Mouse (Mus musculus) layer of hippocampus, adult 2 months (tissue): ENCODE data around the gene Zfp644. TPM values are rescaled to one million over a fixed set of nuclear protein-coding genes. Genes with fewer than 3 reads are reported as not detected.

ENCODE experiments used
- DNase-seq, 2 experiments: peaks; one replicate each; pipeline ENCODE4 v3.0.0; 2022; ENCODE audit warnings: low spot score in 2 of 2
- H3K27ac ChIP-seq: fragments of 200-600 bp; 2 replicates; pipeline ENCODE4 v1.8.1; 2022
- H3K4me3 ChIP-seq: fragments of 200-600 bp; 2 replicates; pipeline ENCODE4 v1.8.1; 2022; ENCODE audit warnings: mild to moderate bottlenecking
- CTCF ChIP-seq: fragments of 200-600 bp; conservative IDR thresholded peaks from 2 replicates; pipeline ENCODE4 v1.8.1; 2022; ENCODE audit warnings: antibody characterized with exemption, mild to moderate bottlenecking, moderate library complexity
- total RNA-seq, 2 experiments: library from RNA; stranded (reverse); gene quantifications; 2 replicates each; pipeline ENCODE4 v1.2.3; 2021

Gene Zfp644
- total RNA-seq, 2 experiments from 2014 or later, result 104 TPM

GRCm38 (mm10) chr5:106649441-106649840, 47.6 kb downstream of the Zfp644 start:
- no peak for DNase-seq
- peak; percentile 75 for TF ChIP-seq CTCF
- no peak overlapping the region for H3K4me3 ChIP-seq
- no peak overlapping the region for H3K27ac ChIP-seq

- Histone ChIP-seq H3K4me3 (no peak overlapping the region), H3K27ac (no peak overlapping the region)
- no peak for DNase-seq
- TF ChIP-seq CTCF, result no peak
Measured at GRCm38 (mm10) chr5:106643434-106643833, 53.7 kb downstream of the Zfp644 start.

- Histone ChIP-seq H3K4me3 (no peak overlapping the region), H3K27ac (no peak overlapping the region)
- TF ChIP-seq CTCF, result no peak
- no peak for DNase-seq
Measured at GRCm38 (mm10) chr5:106641876-106642275, 55.2 kb downstream of the Zfp644 start.

- Histone ChIP-seq H3K27ac (peak overlapping the region; percentile 1; the same call in 1 of the 2 replicates), H3K4me3 (no peak overlapping the region)
- TF ChIP-seq CTCF, result no peak
- no peak for DNase-seq
Measured at GRCm38 (mm10) chr5:106640235-106640809, 56.8 kb downstream of the Zfp644 start.

GRCm38 (mm10) chr5:106639627-106640026, 57.5 kb downstream of the Zfp644 start:
- H3K4me3 ChIP-seq, result no peak overlapping the region
- DNase-seq, result no peak
- TF ChIP-seq CTCF, result no peak

GRCm38 (mm10) chr5:106636423-106636946, 60.6 kb downstream of the Zfp644 start:
- TF ChIP-seq CTCF, result no peak
- DNase-seq, result no peak
- no peak overlapping the region for H3K4me3 ChIP-seq
- H3K27ac ChIP-seq, result no peak overlapping the region

More at GRCm38 (mm10) chr5:106639627-106640026, 57.5 kb downstream of the Zfp644 start:
- H3K27ac ChIP-seq, result no peak overlapping the region

GRCm38 (mm10) chr5:106628369-106629149, 68.5 kb downstream of the Zfp644 start:
- Histone ChIP-seq H3K4me3 (no peak overlapping the region), H3K27ac (no peak overlapping the region)
- DNase-seq, result no peak
- TF ChIP-seq CTCF, result no peak

GRCm38 (mm10) chr5:106623337-106623736, 73.8 kb downstream of the Zfp644 start:
- H3K27ac ChIP-seq, result no peak overlapping the region
- TF ChIP-seq CTCF, result no peak
- no peak for DNase-seq
- no peak overlapping the region for H3K4me3 ChIP-seq

GRCm38 (mm10) chr5:106622193-106622592, 74.9 kb downstream of the Zfp644 start:
- no peak overlapping the region for H3K27ac ChIP-seq
- no peak overlapping the region for H3K4me3 ChIP-seq
- no peak for TF ChIP-seq CTCF
- DNase-seq, result no peak

- no peak for DNase-seq
- TF ChIP-seq CTCF, result no peak
- Histone ChIP-seq H3K27ac (no peak overlapping the region), H3K4me3 (no peak overlapping the region)
Measured at GRCm38 (mm10) chr5:106620446-106620845, 76.6 kb downstream of the Zfp644 start.

- DNase-seq, result peak; percentile 19 to 42
- no peak for TF ChIP-seq CTCF
- Histone ChIP-seq H3K4me3 (no peak overlapping the region), H3K27ac (0 out of 2 replicates have a peak overlapping the region, but pooled peaks have one; percentile 16)
Measured at GRCm38 (mm10) chr5:106615006-106615405, 82.1 kb downstream of the Zfp644 start.

- Histone ChIP-seq H3K4me3 (no peak overlapping the region), H3K27ac (no peak overlapping the region)
- TF ChIP-seq CTCF, result no peak
- DNase-seq, result no peak
Measured at GRCm38 (mm10) chr5:106614570-106614969, 82.5 kb downstream of the Zfp644 start.

- DNase-seq, result no peak
- TF ChIP-seq CTCF, result no peak
- no peak overlapping the region for H3K27ac ChIP-seq
- no peak overlapping the region for H3K4me3 ChIP-seq
Measured at GRCm38 (mm10) chr5:106612151-106612550, 84.9 kb downstream of the Zfp644 start.

- no peak within 1 kb of the TSS for H3K4me3 ChIP-seq
- no peak within 1 kb of the TSS for H3K27ac ChIP-seq
- no peak for DNase-seq
- no peak for TF ChIP-seq CTCF
Measured at GRCm38 (mm10) chr5:106608798-106609197, 88.3 kb downstream of the Zfp644 start, which contains the start of gene Gm17304. TSS of gene Gm17304 (plus strand) at chr5:106609098.
